Mouse (Mus musculus) heart, embryonic 13.5 days (tissue): ENCODE data around the gene Hist1h4i. TPM values are rescaled to one million over a fixed set of nuclear protein-coding genes. Genes with fewer than 3 reads are reported as not detected.
"Not testable (repeated sequence)": the region's sequence is repeated elsewhere in the genome, so short reads cannot be mapped to it uniquely, and the experiment has no call there.

ENCODE experiments used
- ATAC-seq: fragments of 200-750 bp; cut with Nextera tagmentation; 2 replicates; pipeline ENCODE4 v1.8.0; 2017; ENCODE audit warnings: moderate TSS enrichment; ENCODE audit not compliant: insufficient number of reproducible peaks, low FRiP score, low TSS enrichment; ENCODE audit errors: extremely low read depth
- H3K27ac ChIP-seq: fragments of 300-500 bp; sonication (generic); replicated peaks from 2 replicates; pipeline ENCODE4 v1.5.1; 2015; ENCODE audit warnings: moderate library complexity, mild to moderate bottlenecking, inconsistent platforms
- H3K27me3 ChIP-seq: fragments of 300-500 bp; sonication (generic); replicated peaks from 2 replicates; pipeline ENCODE4 v1.6.1; 2015; ENCODE audit warnings: mild to moderate bottlenecking, inconsistent platforms
- H3K36me3 ChIP-seq: fragments of 300-500 bp; sonication (generic); 2 replicates; pipeline ENCODE4 v1.6.1; 2015; ENCODE audit warnings: mild to moderate bottlenecking, inconsistent platforms
- H3K4me1 ChIP-seq: fragments of 300-500 bp; sonication (generic); 2 replicates; pipeline ENCODE4 v1.6.1; 2015; ENCODE audit warnings: inconsistent platforms
- H3K4me2 ChIP-seq: fragments of 300-500 bp; sonication (generic); 2 replicates; pipeline ENCODE4 v1.6.1; 2015; ENCODE audit warnings: inconsistent platforms, mild to moderate bottlenecking, moderate library complexity
- H3K4me3 ChIP-seq: fragments of 300-500 bp; sonication (generic); 2 replicates; pipeline ENCODE4 v1.5.1; 2015; ENCODE audit warnings: moderate library complexity, mild to moderate bottlenecking, inconsistent platforms
- H3K9ac ChIP-seq: fragments of 300-500 bp; sonication (generic); 2 replicates; pipeline ENCODE4 v1.6.1; 2015; ENCODE audit warnings: inconsistent platforms, mild to moderate bottlenecking, moderate library complexity
- H3K9me3 ChIP-seq: fragments of 300-500 bp; sonication (generic); 2 replicates; pipeline ENCODE4 v1.6.1; 2016; ENCODE audit warnings: inconsistent platforms
- WGBS: fragments of 180-500 bp; shearing (Covaris S2); methylation state at CpG from one replicate; pipeline ENCODE4 v1.1.7; 2015; ENCODE audit warnings: mixed read lengths; 5-methylcytosine and 5-hydroxymethylcytosine counted together
- polyA plus RNA-seq: library from polyadenylated mRNA; unstranded; fragments of >200 nt; fragmentation: Nextera tagmentation; extraction: Ambion mirVana; gene quantifications from 2 replicates; pipeline ENCODE4 v1.2.1, GENCODE M21; 2015

Hist1h4i gene
- polyA plus RNA-seq, 1 experiment from 2014 or later: 10.8 TPM

- peak within 1 kb of the TSS; percentile 84 for H3K9ac ChIP-seq
- 0% methylated on average over 26 of the region's 69 CpGs for WGBS
- H3K27me3 ChIP-seq, H3K36me3 ChIP-seq, H3K9me3 ChIP-seq: not testable (repeated sequence)
- peak; percentile 85 for ATAC-seq
- H3K4me2 ChIP-seq: peak within 1 kb of the TSS; percentile 78
- H3K4me3 ChIP-seq: peak within 1 kb of the TSS; percentile 53
- H3K27ac ChIP-seq: peak within 1 kb of the TSS; percentile 81
- H3K4me1 ChIP-seq: peaks cover 38% of the 10 kb centered on the region
Measured at GRCm38 (mm10) chr13:22035267-22036148, 5.7 kb downstream of the Hist1h4i start, which contains the start of the genes Hist1h2ah and Hist1h2bk. Gene Hist1h2ah, minus strand, starts transcription at chr13:22035568. Gene Hist1h2bk, plus strand, starts transcription at chr13:22035870.

- Histone ChIP-seq H3K9me3 (no peaks in the 10 kb centered on the region), H3K4me3 (peak overlapping the region; percentile 53), H3K27me3 (no peaks in the 10 kb centered on the region), H3K9ac (peak overlapping the region; percentile 84), H3K4me1 (peaks cover 32% of the 10 kb centered on the region), H3K4me2 (peak overlapping the region; percentile 78), H3K36me3 (no peaks in the 10 kb centered on the region), H3K27ac (peak overlapping the region; percentile 80)
- under 1% methylated on average over 14 of the region's 14 CpGs for WGBS
- no peak; the same call in 1 of the 2 replicates for ATAC-seq
Measured at GRCm38 (mm10) chr13:22034443-22035266, 6.5 kb downstream of the Hist1h4i start.

GRCm38 (mm10) chr13:22033741-22034442, 7.3 kb downstream of the Hist1h4i start:
- Histone ChIP-seq H3K27ac (0 out of 2 replicates have a peak overlapping the region, but pooled peaks have one; percentile 80), H3K4me2 (peak overlapping the region; percentile 78), H3K9me3 (no peaks in the 10 kb centered on the region), H3K4me1 (peaks cover 37% of the 10 kb centered on the region), H3K9ac (peak overlapping the region; percentile 84), H3K27me3 (no peaks in the 10 kb centered on the region), H3K4me3 (peak overlapping the region; percentile 53), H3K36me3 (no peaks in the 10 kb centered on the region)
- 52% methylated on average over 5 of the region's 5 CpGs for WGBS
- no peak for ATAC-seq

- ATAC-seq: no peak
- Histone ChIP-seq H3K4me1 (peaks cover 27% of the 10 kb centered on the region), H3K9me3 (no peaks in the 10 kb centered on the region), H3K9ac (no peak overlapping the region), H3K36me3 (no peaks in the 10 kb centered on the region), H3K4me3 (no peak overlapping the region), H3K27ac (no peak overlapping the region), H3K4me2 (no peak overlapping the region), H3K27me3 (no peaks in the 10 kb centered on the region)
- WGBS: 15% methylated on average over 4 of the region's 4 CpGs
Measured at GRCm38 (mm10) chr13:22030493-22030892, 10.7 kb downstream of the Hist1h4i start.

- no peak overlapping the region for H3K9ac ChIP-seq
- no peak for ATAC-seq
- WGBS: 32% methylated on average over 8 of the region's 8 CpGs
- peak overlapping the region; percentile 70; the same call in 1 of the 2 replicates for H3K4me2 ChIP-seq
- H3K27ac ChIP-seq: no peak overlapping the region
- H3K27me3 ChIP-seq: no peaks in the 10 kb centered on the region
- H3K4me3 ChIP-seq: no peak overlapping the region
- H3K36me3 ChIP-seq: no peaks in the 10 kb centered on the region
- H3K9me3 ChIP-seq: no peaks in the 10 kb centered on the region
- H3K4me1 ChIP-seq: peaks cover 27% of the 10 kb centered on the region
Measured at GRCm38 (mm10) chr13:22029928-22030327, 11.2 kb downstream of the Hist1h4i start.

- no peaks in the 10 kb centered on the region for H3K27me3 ChIP-seq
- ATAC-seq: peak; percentile 80
- H3K9ac ChIP-seq: peak overlapping the region; percentile 84
- H3K4me3 ChIP-seq: peak overlapping the region; percentile 61
- no peaks in the 10 kb centered on the region for H3K36me3 ChIP-seq
- peak overlapping the region; percentile 70 for H3K4me2 ChIP-seq
- WGBS: 1% methylated on average over 40 of the region's 40 CpGs
- H3K4me1 ChIP-seq: peaks cover 16% of the 10 kb centered on the region
- H3K27ac ChIP-seq: peak overlapping the region; percentile 77
- H3K9me3 ChIP-seq: no peaks in the 10 kb centered on the region
Measured at GRCm38 (mm10) chr13:22028673-22029460, 12.3 kb downstream of the Hist1h4i start.

- Histone ChIP-seq H3K9me3 (no peaks in the 10 kb centered on the region), H3K4me3 (peak overlapping the region; percentile 67), H3K27me3 (no peaks in the 10 kb centered on the region), H3K4me1 (peaks cover 12% of the 10 kb centered on the region), H3K27ac (peak overlapping the region; percentile 25; the same call in 1 of the 2 replicates), H3K9ac (peak overlapping the region; percentile 84), H3K36me3 (no peaks in the 10 kb centered on the region), H3K4me2 (peak overlapping the region; percentile 69)
- 1% methylated on average over 35 of the region's 35 CpGs for WGBS
- ATAC-seq: no peak
Measured at GRCm38 (mm10) chr13:22026058-22027031, 14.8 kb downstream of the Hist1h4i start.

GRCm38 (mm10) chr13:22022241-22022640, 18.9 kb downstream of the Hist1h4i start:
- Histone ChIP-seq H3K4me2 (peak overlapping the region; percentile 78), H3K36me3 (no peaks in the 10 kb centered on the region), H3K4me1 (peaks cover 5% of the 10 kb centered on the region; the same call in 1 of the 2 replicates), H3K27me3 (peaks cover 19% of the 10 kb centered on the region), H3K9ac (peak overlapping the region; percentile 81), H3K9me3 (no peaks in the 10 kb centered on the region), H3K4me3 (peak overlapping the region; percentile 67), H3K27ac (peak overlapping the region; percentile 50)
- WGBS: under 1% methylated on average over 9 of the region's 9 CpGs
- ATAC-seq: no peak; the same call in 1 of the 2 replicates

GRCm38 (mm10) chr13:22021581-22021980, 19.6 kb downstream of the Hist1h4i start:
- 0% methylated on average over 11 of the region's 11 CpGs for WGBS

More at GRCm38 (mm10) chr13:22021581-22021980, 19.6 kb downstream of the Hist1h4i start:
- Histone ChIP-seq H3K4me2 (peak overlapping the region; percentile 78), H3K4me1 (peaks cover 5% of the 10 kb centered on the region; the same call in 1 of the 2 replicates), H3K4me3 (peak overlapping the region; percentile 67), H3K9me3 (no peaks in the 10 kb centered on the region), H3K27ac (peak overlapping the region; percentile 50), H3K9ac (peak overlapping the region; percentile 81), H3K36me3 (no peaks in the 10 kb centered on the region), H3K27me3 (peaks cover 20% of the 10 kb centered on the region)
- ATAC-seq: no peak
